Mouse (Mus musculus) megakaryocyte, embryonic 14.5 days (primary cell): ENCODE measurements at regions not wholly inside any gene's neighbourhood (a gene's known extent, or its start where the extent isn't known, plus 50 kb on each side); places are given as distances from the start of the nearest gene placed in this dataset.

Source experiments
- H3K27me3 ChIP-seq: replicated peaks from 2 replicates; pipeline ENCODE3; 2012; ENCODE audit warnings: inconsistent platforms
- H3K36me3 ChIP-seq: replicated peaks from 2 replicates; pipeline ENCODE3; 2012; ENCODE audit warnings: low read length, inconsistent platforms, mixed read lengths
- H3K4me1 ChIP-seq: 2 replicates; pipeline ENCODE4 v1.6.1; 2012; ENCODE audit warnings: inconsistent platforms
- H3K4me3 ChIP-seq: replicated peaks from 2 replicates; pipeline ENCODE3; 2012; ENCODE audit warnings: moderate library complexity, mild to moderate bottlenecking, inconsistent platforms
- H3K9me3 ChIP-seq: 2 replicates; pipeline ENCODE4 v1.6.1; 2012; ENCODE audit warnings: inconsistent platforms
- FLI1 ChIP-seq: IDR thresholded peaks from 2 replicates; pipeline ENCODE4 v1.6.1; 2012; ENCODE audit warnings: low read length, inconsistent platforms, mixed read lengths
- GATA1 ChIP-seq: IDR thresholded peaks from 3 replicates; pipeline ENCODE4 v1.6.1; 2012; ENCODE audit warnings: mixed read lengths, low read length, inconsistent platforms, borderline replicate concordance

DNA sequence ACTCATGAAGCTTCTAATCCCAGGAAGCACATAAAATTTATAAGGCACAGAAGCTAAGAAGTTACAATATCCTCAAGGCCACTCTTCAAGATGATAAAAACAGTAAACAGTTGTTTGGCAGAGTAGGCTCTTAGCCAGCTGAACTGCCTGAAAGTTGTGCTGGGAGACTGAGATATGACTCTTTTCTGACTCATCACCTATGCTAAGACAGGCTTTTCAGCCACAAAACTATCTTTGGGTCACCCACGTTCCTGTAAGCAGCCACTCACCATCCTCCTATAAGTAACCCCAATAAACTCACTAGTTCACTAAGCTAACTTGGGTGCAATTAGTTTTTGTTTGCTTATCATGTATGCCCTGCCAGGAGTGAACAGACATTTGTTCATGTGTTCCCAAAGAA is 112.1 kb upstream of the Cnr1 start:
- no peak overlapping the region for H3K4me3 ChIP-seq
- H3K27me3 ChIP-seq, result no peaks in the 10 kb centered on the region
- H3K4me1 ChIP-seq, result peaks cover 41% of the 10 kb centered on the region
- H3K9me3 ChIP-seq, result peaks cover 9% of the 10 kb centered on the region; the same call in 1 of the 2 replicates
- TF ChIP-seq FLI1, result no peak
- no peak for TF ChIP-seq GATA1
- peaks cover 5% of the 10 kb centered on the region for H3K36me3 ChIP-seq

DNA sequence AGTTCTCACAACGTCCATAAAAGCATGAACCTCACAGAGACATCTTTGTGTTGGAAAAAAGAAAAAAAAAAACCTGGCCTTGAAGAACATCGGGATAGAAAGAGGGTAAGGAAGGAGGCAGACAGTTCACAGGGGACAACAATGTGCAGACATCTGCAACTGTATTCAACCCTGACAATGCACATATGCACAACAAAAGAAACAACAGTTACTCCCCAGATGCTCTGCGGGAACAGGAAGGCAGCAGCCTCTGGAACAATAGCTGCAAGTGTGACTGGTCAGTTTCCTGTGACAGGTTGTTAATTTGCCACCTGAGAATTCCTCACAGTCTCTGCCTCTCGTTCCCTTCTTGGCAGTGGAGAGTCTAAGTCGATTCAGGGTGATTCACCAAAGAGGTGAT is 100.5 kb upstream of the Cnr1 start:
- TF ChIP-seq GATA1 (no peak), FLI1 (no peak)
- Histone ChIP-seq H3K36me3 (no peaks in the 10 kb centered on the region), H3K27me3 (no peaks in the 10 kb centered on the region), H3K4me1 (peaks cover 10% of the 10 kb centered on the region), H3K9me3 (no peaks in the 10 kb centered on the region), H3K4me3 (no peak overlapping the region)

DNA sequence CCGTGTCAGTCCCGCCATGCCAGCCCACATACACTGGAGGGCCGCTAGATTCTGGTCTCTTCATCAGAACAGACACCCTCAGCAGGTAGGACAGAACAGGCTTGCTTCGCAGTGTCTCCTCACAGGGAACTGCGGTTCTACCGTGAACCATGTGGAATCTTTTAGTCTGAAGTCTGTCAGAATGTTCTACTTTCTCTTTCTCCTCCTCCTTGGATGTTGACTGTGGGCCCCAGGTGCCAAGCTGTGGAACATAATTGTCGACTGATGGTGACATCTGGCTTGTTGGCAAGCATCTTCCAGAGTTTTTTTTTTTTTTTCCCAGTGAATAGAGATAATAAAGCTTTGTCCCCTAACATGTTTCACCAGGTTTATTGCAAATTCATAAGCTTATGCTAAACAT is 91.3 kb upstream of the Cnr1 start:
- Histone ChIP-seq H3K27me3 (no peaks in the 10 kb centered on the region), H3K36me3 (no peaks in the 10 kb centered on the region)
- TF ChIP-seq GATA1, result no peak
- no peak for TF ChIP-seq FLI1

DNA sequence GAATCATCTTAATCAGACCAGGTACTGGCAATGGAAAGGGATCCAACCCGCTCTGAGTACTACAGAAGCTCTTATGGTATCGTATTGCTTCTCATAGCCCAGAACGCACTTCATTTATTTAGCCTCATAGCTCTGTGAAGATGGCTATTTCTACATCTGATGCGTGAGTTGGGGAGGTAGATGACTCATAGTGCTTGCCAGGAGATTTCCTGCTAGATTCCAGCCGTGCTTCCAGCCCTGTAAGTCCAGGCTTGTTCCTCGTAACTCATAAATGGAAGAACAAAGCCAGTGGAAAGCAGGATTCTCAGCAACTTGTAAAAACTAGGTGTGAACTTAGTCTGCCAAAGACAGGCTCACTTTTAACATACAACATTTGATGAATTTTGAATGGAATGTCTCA is 86.0 kb upstream of the Cnr1 start:
- Histone ChIP-seq H3K4me1 (0 out of 2 replicates have a peak, but pooled peaks cover 3% of the 10 kb centered on the region), H3K27me3 (no peaks in the 10 kb centered on the region), H3K4me3 (no peak overlapping the region), H3K36me3 (no peaks in the 10 kb centered on the region), H3K9me3 (no peaks in the 10 kb centered on the region)
- TF ChIP-seq GATA1 (no peak), FLI1 (no peak)

More for the DNA sequence above, 91.3 kb upstream of the Cnr1 start:
- 0 out of 2 replicates have a peak, but pooled peaks cover 3% of the 10 kb centered on the region for H3K4me1 ChIP-seq
- H3K9me3 ChIP-seq, result no peaks in the 10 kb centered on the region
- H3K4me3 ChIP-seq, result no peak overlapping the region

DNA sequence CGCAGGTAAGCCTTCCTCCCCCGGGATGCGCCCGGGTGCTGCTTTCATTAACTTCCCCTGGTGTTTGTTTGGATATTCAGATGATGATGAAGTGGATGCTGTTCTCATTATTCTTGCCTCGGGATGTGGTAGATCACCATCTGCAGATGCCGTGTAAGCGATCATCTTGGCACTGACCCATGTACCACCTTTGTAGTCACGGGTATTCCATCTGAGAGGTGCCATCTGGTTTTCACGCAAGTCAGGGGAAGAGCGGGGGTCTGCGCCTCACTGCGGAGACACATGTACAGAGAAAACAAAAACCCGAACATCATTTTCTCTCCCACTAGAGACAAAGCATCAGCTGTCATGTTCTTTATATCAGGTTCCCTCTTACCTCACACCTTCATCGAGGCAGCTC is 84.3 kb upstream of the Cnr1 start:
- Histone ChIP-seq H3K4me3 (no peak overlapping the region), H3K9me3 (no peaks in the 10 kb centered on the region), H3K36me3 (no peaks in the 10 kb centered on the region), H3K4me1 (no peaks in the 10 kb centered on the region), H3K27me3 (no peaks in the 10 kb centered on the region)
- TF ChIP-seq GATA1, result no peak
- no peak for TF ChIP-seq FLI1

DNA sequence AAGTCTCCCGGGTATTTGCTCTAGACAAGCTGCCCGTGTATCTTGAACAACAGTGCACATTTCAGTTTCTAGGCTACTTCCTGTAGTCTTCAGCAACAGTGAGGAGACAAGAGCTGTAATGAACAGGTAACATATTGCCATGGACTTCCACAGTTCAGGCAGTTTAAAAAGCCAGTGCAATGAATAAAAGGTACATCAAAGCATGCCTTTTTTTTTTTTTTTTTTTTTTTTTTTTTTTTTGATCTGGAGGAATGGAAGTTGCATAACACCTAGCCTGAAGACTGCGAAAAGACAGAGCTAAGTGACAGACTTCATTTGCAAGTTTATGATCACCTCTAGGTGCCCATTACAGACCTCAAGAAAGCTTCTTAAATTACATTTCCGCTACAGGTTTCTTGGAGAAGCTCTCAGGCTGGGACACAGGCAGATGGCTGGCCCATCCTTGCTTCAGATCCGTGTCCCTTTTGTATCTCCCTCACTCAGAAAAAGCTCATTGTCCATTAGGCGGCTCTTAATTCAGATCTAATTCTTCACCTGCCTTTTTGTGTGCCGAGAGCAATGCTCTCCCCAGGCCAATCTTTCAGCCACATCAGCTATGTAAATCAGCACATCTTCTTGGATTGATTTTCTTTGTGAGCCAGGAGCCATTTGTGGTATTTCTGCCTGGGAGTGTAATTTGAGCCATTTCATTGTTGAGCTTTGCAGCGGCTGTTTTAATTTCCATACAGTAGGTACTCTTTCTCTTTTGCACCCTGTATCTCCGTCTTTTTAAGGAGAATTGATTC is 78.6 kb upstream of the Cnr1 start:
- H3K4me3 ChIP-seq, result no peak overlapping the region
- no peaks in the 10 kb centered on the region for H3K9me3 ChIP-seq
- H3K4me1 ChIP-seq, result peaks cover 8% of the 10 kb centered on the region
- H3K27me3 ChIP-seq, result no peaks in the 10 kb centered on the region
- TF ChIP-seq GATA1 (no peak), FLI1 (no peak)
- H3K36me3 ChIP-seq, result no peaks in the 10 kb centered on the region

DNA sequence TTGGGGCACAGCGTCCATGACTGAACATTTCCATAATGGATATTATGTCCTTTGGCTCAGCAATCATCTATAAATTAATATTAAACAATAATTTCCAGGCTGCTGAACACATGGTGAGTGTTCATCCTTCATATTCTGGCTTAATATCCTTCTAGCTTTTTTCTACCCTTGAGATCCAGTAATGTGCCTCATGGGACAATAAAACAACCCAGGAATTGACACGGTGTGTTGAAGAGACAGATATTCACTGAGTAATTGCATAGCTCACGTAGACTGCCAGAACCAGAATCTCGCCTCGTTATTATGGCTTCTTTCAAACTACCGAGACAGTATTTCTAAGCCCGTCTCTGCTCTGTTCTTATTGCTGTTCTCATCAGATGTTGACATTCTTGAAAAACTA is 74.1 kb upstream of the Cnr1 start:
- Histone ChIP-seq H3K27me3 (no peaks in the 10 kb centered on the region), H3K4me1 (peaks cover 10% of the 10 kb centered on the region), H3K4me3 (no peak overlapping the region), H3K9me3 (no peaks in the 10 kb centered on the region), H3K36me3 (no peaks in the 10 kb centered on the region)
- TF ChIP-seq FLI1 (no peak), GATA1 (no peak)

DNA sequence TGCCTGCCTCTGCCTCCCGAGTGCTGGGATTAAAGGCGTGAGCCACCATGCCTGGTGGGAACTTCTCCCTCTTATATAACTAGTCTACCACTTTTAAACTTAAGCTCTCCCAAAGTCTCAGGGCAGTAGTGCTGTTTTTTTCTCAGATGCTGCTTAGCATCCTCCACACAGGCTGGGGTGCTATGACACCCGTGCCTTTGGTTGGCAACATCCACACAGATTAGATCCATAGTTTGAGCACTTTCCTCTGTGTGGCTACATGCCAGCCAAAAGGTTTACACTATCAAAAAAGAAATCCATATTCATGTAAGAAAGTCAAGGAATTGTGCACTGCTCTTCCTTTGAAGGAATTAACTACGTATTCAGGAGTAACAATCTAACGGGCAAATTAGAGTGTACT is 72.1 kb upstream of the Cnr1 start:
- peaks cover 12% of the 10 kb centered on the region for H3K4me1 ChIP-seq
- H3K9me3 ChIP-seq, result no peaks in the 10 kb centered on the region
- no peak overlapping the region for H3K4me3 ChIP-seq
- H3K27me3 ChIP-seq, result no peaks in the 10 kb centered on the region
- no peaks in the 10 kb centered on the region for H3K36me3 ChIP-seq
- TF ChIP-seq GATA1 (no peak), FLI1 (no peak)

DNA sequence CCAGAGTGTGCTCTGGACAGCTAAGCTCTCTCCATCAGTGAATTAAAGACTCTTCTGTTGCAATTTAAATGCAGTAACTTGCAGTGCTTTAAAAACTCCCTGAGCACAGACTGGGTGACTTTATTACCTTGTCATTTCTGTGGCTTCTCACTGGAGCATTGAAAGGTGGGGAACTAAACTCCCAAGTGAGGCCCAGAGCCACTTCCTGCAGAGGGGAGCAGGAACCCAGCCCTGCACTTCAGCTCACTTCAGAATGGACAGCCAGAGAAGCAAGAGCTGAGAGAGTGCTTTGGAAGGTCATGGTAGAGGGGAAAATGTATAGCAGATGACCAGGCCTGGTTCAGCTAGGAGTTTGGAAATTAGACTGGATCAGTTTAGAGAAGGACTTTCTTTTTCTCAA is 69.3 kb upstream of the Cnr1 start:
- H3K9me3 ChIP-seq, result no peaks in the 10 kb centered on the region
- no peaks in the 10 kb centered on the region for H3K27me3 ChIP-seq
- no peak overlapping the region for H3K4me3 ChIP-seq
- TF ChIP-seq GATA1, result no peak
- no peak for TF ChIP-seq FLI1
- peaks cover 4% of the 10 kb centered on the region; the same call in 1 of the 2 replicates for H3K4me1 ChIP-seq
- no peaks in the 10 kb centered on the region for H3K36me3 ChIP-seq

DNA sequence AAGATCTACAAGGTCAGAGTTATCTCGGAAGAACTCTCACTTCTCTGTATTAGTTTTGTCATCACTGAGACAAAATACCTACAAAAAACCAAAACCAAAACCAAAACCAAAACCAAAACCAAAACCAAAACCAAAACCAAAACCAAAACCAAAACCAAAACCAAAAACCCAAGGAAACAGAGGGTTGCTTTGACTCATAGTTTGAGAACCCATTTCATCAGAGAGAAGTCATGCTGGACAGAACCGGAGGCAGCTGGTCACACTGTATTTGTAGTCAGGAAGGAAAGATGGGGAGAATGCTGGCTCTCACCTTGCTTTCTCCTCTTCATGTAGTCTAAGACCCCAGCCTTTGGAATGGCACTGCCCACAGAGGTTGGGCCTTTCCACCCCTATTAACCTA is 57.3 kb upstream of the Cnr1 start:
- Histone ChIP-seq H3K9me3 (peaks cover 7% of the 10 kb centered on the region; the same call in 1 of the 2 replicates), H3K36me3 (no peaks in the 10 kb centered on the region), H3K4me3 (no peak overlapping the region), H3K27me3 (no peaks in the 10 kb centered on the region), H3K4me1 (peaks cover 3% of the 10 kb centered on the region; the same call in 1 of the 2 replicates)
- TF ChIP-seq GATA1 (no peak), FLI1 (no peak)
